Mouse (Mus musculus) left cerebral cortex, postnatal 36 days (tissue): ENCODE results near the gene 4933402E13Rik. TPM values are rescaled to one million over a fixed set of nuclear protein-coding genes. Genes with fewer than 3 reads are reported as not detected.

Experiments used
- DNase-seq, 2 experiments: peaks; one replicate each; pipeline ENCODE4 v3.0.0; 2021 to 2022; ENCODE audit warnings: low spot score in 2 of 2, mixed read lengths in 1 of 2
- intact Hi-C: fragments of 180-260 bp; cut with DNase I; formaldehyde crosslinking; loops from one replicate; pipeline ENCODE4 v1.15.1; 2025
- total RNA-seq, 2 experiments: library from RNA; stranded (reverse); gene quantifications; 2 replicates each; pipeline ENCODE4 v1.2.3; 2021

4933402E13Rik gene
- total RNA-seq = not detected

DNA sequence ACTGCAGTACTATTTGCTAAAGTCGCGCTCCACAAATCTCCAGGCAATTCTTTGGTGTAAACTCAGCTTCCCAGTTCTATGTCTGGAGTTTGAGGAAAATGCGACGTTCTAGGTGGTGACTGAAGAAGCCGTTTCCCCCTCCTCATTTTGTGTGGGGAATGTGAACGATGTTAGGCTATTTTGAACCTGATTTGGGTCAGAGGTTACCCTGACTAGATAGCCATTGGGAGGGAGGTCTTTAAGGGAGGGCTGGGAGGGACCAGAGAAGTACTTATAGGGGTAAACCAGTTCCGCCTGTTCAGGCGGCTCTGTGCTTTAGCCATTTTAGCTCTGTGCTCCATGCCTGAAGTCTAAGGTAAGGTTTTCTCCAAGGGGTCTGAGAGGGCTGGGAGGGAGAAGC lies at the start of gene 4933402E13Rik:
Gene 4933402E13Rik (plus strand): TSS at position 301 of the 400 bp plus-strand sequence.
- no peak for DNase-seq
- intact Hi-C loops = no loop called here

Other genes with a start within 250 kb of the 4933402E13Rik start
- not detected for gene 4931400O07Rik, start 184.5 kb downstream of the 4933402E13Rik start, total RNA-seq